Mouse (Mus musculus) limb, embryonic 13.5 days (tissue): ENCODE data around the gene Lgals3bp. TPM values are rescaled to one million over a fixed set of nuclear protein-coding genes. Genes with fewer than 3 reads are reported as not detected.
"Not testable (repeated sequence)": the region's sequence is repeated elsewhere in the genome, so short reads cannot be mapped to it uniquely, and the experiment has no call there.

Source experiments
- ATAC-seq: fragments of 200-750 bp; cut with Nextera tagmentation; 2 replicates; pipeline ENCODE4 v1.8.0; 2017; ENCODE audit warnings: low read depth, moderate number of reproducible peaks, moderate TSS enrichment; ENCODE audit not compliant: low FRiP score
- H3K27ac ChIP-seq: fragments of 300-500 bp; sonication (generic); 2 replicates; pipeline ENCODE4 v1.5.1; 2015; ENCODE audit warnings: inconsistent platforms, mild to moderate bottlenecking, moderate library complexity
- H3K27me3 ChIP-seq: fragments of 300-500 bp; sonication (generic); 2 replicates; pipeline ENCODE4 v1.6.1; 2015; ENCODE audit warnings: mild to moderate bottlenecking, inconsistent platforms
- H3K36me3 ChIP-seq: fragments of 300-500 bp; sonication (generic); 2 replicates; pipeline ENCODE4 v1.6.1; 2015; ENCODE audit warnings: inconsistent platforms, mild to moderate bottlenecking, moderate library complexity
- H3K4me1 ChIP-seq: fragments of 300-500 bp; sonication (generic); 2 replicates; pipeline ENCODE4 v1.6.1; 2015; ENCODE audit warnings: inconsistent platforms
- H3K4me2 ChIP-seq: fragments of 300-500 bp; sonication (generic); replicated peaks from 2 replicates; pipeline ENCODE4 v1.6.1; 2015; ENCODE audit warnings: inconsistent platforms, mild to moderate bottlenecking, moderate library complexity
- H3K4me3 ChIP-seq: fragments of 300-500 bp; sonication (generic); 2 replicates; pipeline ENCODE4 v1.5.1; 2015; ENCODE audit warnings: moderate library complexity, mild to moderate bottlenecking, inconsistent platforms
- H3K9ac ChIP-seq: fragments of 300-500 bp; sonication (generic); 2 replicates; pipeline ENCODE4 v1.6.1; 2015; ENCODE audit warnings: mild to moderate bottlenecking, inconsistent platforms
- H3K9me3 ChIP-seq: fragments of 300-500 bp; sonication (generic); 2 replicates; pipeline ENCODE4 v1.6.1; 2016; ENCODE audit warnings: inconsistent platforms
- WGBS: fragments of 180-500 bp; shearing (Covaris S2); methylation state at CpG from one replicate; pipeline ENCODE4 v1.1.7; 2015; 5-methylcytosine and 5-hydroxymethylcytosine counted together
- polyA plus RNA-seq: library from polyadenylated mRNA; unstranded; fragments of >200 nt; fragmentation: Nextera tagmentation; extraction: Ambion mirVana; gene quantifications from 2 replicates; pipeline ENCODE4 v1.2.1, GENCODE M21; 2015

Lgals3bp gene
- polyA plus RNA-seq, 1 experiment from 2014 or later = 7.3 TPM

GRCm38 (mm10) chr11:118393991-118394390, 7.9 kb downstream of the Lgals3bp start:
- 73% methylated on average over 5 of the region's 5 CpGs for WGBS
- Histone ChIP-seq H3K9me3 (peaks cover 8% of the 10 kb centered on the region; the same call in 1 of the 2 replicates), H3K36me3 (peaks cover 9% of the 10 kb centered on the region), H3K4me2 (no peak overlapping the region), H3K4me3 (no peak overlapping the region), H3K9ac (no peak overlapping the region), H3K4me1 (peaks cover 8% of the 10 kb centered on the region; the same call in 1 of the 2 replicates), H3K27ac (no peak overlapping the region), H3K27me3 (no peaks in the 10 kb centered on the region)
- ATAC-seq = no peak

GRCm38 (mm10) chr11:118387816-118388215, 14.1 kb downstream of the Lgals3bp start:
- H3K9ac ChIP-seq, H3K4me1 ChIP-seq, H3K36me3 ChIP-seq, H3K27me3 ChIP-seq, ATAC-seq, H3K4me2 ChIP-seq, H3K27ac ChIP-seq, H3K4me3 ChIP-seq, H3K9me3 ChIP-seq: not testable (repeated sequence)
- 93% methylated on average over 13 of the region's 13 CpGs for WGBS

DNA sequence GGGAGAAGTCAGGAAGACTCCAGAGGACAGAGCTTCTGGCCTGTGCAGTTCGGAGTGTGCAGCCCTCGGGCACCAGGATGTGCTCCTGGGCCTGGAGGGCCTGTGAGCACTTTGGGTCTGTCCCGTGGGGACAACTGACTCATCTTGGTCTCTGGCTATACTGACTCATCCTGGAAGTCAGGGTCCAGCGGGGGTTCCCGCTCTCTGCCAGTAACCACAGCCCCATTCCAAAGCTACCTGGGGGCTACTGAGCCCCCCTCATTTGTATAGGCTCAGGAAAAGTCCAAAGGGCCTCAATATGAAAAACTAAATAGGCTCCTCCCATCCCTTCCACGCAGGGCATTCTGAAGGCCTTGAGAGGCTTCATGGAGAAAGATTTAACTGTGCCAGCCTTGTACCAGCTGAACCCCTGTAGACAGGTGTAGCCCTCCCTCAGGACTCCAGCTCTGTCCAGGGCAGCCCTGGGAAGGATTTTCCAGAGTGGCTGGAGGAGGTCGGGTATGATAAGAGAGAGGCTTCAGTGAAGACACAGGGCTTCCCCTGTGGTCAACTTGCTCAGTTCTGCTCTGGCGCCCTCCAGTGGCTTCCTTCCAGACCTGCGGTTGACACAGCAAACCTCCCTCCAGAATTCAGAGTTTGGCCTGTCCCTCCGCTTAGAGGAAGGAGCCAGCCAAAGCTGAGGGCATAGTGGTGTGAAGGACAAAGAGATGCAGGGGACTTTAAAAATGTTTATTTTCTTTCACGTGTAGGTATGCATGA, 22.5 kb downstream of the Lgals3bp start:
- H3K36me3 ChIP-seq = no peaks in the 10 kb centered on the region
- H3K9ac ChIP-seq = peak overlapping the region; percentile 31; the same call in 1 of the 2 replicates
- no peaks in the 10 kb centered on the region for H3K27me3 ChIP-seq
- no peak overlapping the region for H3K4me3 ChIP-seq
- H3K27ac ChIP-seq = no peak overlapping the region
- peak; percentile 36; the same call in 1 of the 2 replicates for ATAC-seq
- WGBS = 45% methylated on average over 11 of the region's 11 CpGs
- H3K4me2 ChIP-seq = no peak overlapping the region
- no peaks in the 10 kb centered on the region for H3K9me3 ChIP-seq
- H3K4me1 ChIP-seq = peaks cover 23% of the 10 kb centered on the region

- Histone ChIP-seq H3K27ac (no peak overlapping the region), H3K27me3 (no peaks in the 10 kb centered on the region), H3K9ac (no peak overlapping the region), H3K4me1 (peaks cover 30% of the 10 kb centered on the region), H3K4me3 (no peak overlapping the region), H3K9me3 (no peaks in the 10 kb centered on the region), H3K4me2 (no peak overlapping the region), H3K36me3 (no peaks in the 10 kb centered on the region)
- WGBS = 81% methylated on average over 6 of the region's 6 CpGs
- no peak for ATAC-seq
These were observed 23.2 kb downstream of the Lgals3bp start for GRCm38 (mm10) chr11:118378656-118379055.

DNA sequence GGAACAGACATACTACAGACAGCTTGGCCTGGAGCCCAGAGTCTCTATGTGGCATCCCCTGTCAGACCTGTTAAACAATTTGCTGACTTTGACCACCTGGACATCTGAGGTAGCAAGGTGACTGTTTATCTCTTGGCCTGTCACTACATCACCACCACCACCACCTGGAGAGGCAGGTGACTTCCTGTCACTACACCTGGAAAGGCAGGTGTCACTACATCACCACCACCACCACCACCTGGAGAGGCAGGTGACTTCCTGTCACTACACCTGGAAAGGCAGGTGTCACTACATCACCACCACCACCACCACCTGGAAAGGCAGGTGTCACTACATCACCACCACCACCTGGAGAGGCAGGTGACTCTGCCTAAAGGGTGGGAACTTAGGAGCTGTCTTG, 25.6 kb downstream of the Lgals3bp start:
- not testable (repeated sequence) for H3K9me3 ChIP-seq, ATAC-seq, H3K4me3 ChIP-seq, H3K4me2 ChIP-seq, H3K9ac ChIP-seq, H3K36me3 ChIP-seq, H3K27me3 ChIP-seq, H3K27ac ChIP-seq
- peaks cover 52% of the 10 kb centered on the region for H3K4me1 ChIP-seq

- H3K36me3 ChIP-seq = no peaks in the 10 kb centered on the region
- peaks cover 55% of the 10 kb centered on the region for H3K4me1 ChIP-seq
- H3K4me3 ChIP-seq = no peak overlapping the region
- ATAC-seq = 0 out of 2 replicates have a peak, but pooled peaks have one; percentile 37
- WGBS = 73% methylated on average over 5 of the region's 5 CpGs
- H3K9ac ChIP-seq = no peak overlapping the region
- H3K27me3 ChIP-seq = no peaks in the 10 kb centered on the region
- no peak overlapping the region for H3K4me2 ChIP-seq
- no peaks in the 10 kb centered on the region for H3K9me3 ChIP-seq
- no peak overlapping the region for H3K27ac ChIP-seq
These were observed 26.0 kb downstream of the Lgals3bp start for GRCm38 (mm10) chr11:118375881-118376280.

GRCm38 (mm10) chr11:118375461-118375860, 26.4 kb downstream of the Lgals3bp start:
- Histone ChIP-seq H3K27me3 (no peaks in the 10 kb centered on the region), H3K4me2 (no peak overlapping the region), H3K9ac (no peak overlapping the region), H3K36me3 (no peaks in the 10 kb centered on the region), H3K9me3 (no peaks in the 10 kb centered on the region), H3K27ac (no peak overlapping the region), H3K4me1 (peaks cover 55% of the 10 kb centered on the region), H3K4me3 (no peak overlapping the region)
- ATAC-seq = no peak
- WGBS = 65% methylated on average over 8 of the region's 8 CpGs

GRCm38 (mm10) chr11:118375006-118375405, 26.9 kb downstream of the Lgals3bp start:
- H3K27me3 ChIP-seq = no peaks in the 10 kb centered on the region
- H3K9ac ChIP-seq = no peak overlapping the region
- H3K4me2 ChIP-seq = no peak overlapping the region
- no peak overlapping the region for H3K27ac ChIP-seq
- H3K9me3 ChIP-seq = no peaks in the 10 kb centered on the region
- ATAC-seq = no peak
- no peak overlapping the region for H3K4me3 ChIP-seq
- peaks cover 55% of the 10 kb centered on the region for H3K4me1 ChIP-seq
- no peaks in the 10 kb centered on the region for H3K36me3 ChIP-seq

DNA sequence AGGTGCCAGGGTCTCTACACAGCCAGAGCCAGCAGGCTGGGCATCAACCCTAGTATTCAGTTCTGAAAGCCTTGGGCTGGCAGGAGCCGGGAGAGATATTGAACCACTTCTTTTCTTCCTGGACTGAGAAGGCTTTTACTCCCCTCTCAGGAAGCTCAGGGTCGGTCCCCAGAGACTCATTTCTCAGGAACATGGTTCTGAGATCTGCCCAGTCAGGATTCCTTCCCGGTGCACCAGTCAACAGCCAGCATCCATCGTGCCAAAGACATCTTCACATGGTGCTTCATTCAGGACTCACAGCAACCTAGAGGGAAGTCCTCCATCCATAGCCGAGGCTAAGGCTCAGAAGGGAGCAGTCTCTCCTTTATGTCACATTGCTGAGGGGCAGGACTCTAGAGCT, 27.4 kb downstream of the Lgals3bp start:
- Histone ChIP-seq H3K27ac (no peak overlapping the region), H3K36me3 (no peaks in the 10 kb centered on the region), H3K4me3 (no peak overlapping the region), H3K4me1 (peaks cover 54% of the 10 kb centered on the region), H3K27me3 (no peaks in the 10 kb centered on the region), H3K9ac (no peak overlapping the region), H3K9me3 (no peaks in the 10 kb centered on the region), H3K4me2 (no peak overlapping the region)
- WGBS = 67% methylated on average over 5 of the region's 5 CpGs
- ATAC-seq = no peak

GRCm38 (mm10) chr11:118372641-118373040, 29.3 kb downstream of the Lgals3bp start:
- H3K36me3 ChIP-seq = no peaks in the 10 kb centered on the region
- 43% methylated on average over 7 of the region's 7 CpGs for WGBS
- no peak overlapping the region for H3K4me2 ChIP-seq
- H3K4me3 ChIP-seq = no peak overlapping the region
- no peaks in the 10 kb centered on the region for H3K9me3 ChIP-seq
- H3K27me3 ChIP-seq = no peaks in the 10 kb centered on the region
- peak overlapping the region; percentile 74 for H3K27ac ChIP-seq
- H3K9ac ChIP-seq = 0 out of 2 replicates have a peak overlapping the region, but pooled peaks have one; percentile 48
- no peak for ATAC-seq
- H3K4me1 ChIP-seq = peaks cover 50% of the 10 kb centered on the region

- no peak overlapping the region for H3K4me2 ChIP-seq
- H3K4me3 ChIP-seq = no peak overlapping the region
- H3K9me3 ChIP-seq = no peaks in the 10 kb centered on the region
- no peaks in the 10 kb centered on the region for H3K36me3 ChIP-seq
- H3K4me1 ChIP-seq = peaks cover 50% of the 10 kb centered on the region
- no peak for ATAC-seq
- H3K27ac ChIP-seq = peak overlapping the region; percentile 74; the same call in 1 of the 2 replicates
- 65% methylated on average over 7 of the region's 7 CpGs for WGBS
- no peaks in the 10 kb centered on the region for H3K27me3 ChIP-seq
- H3K9ac ChIP-seq = no peak overlapping the region
These were observed 30.0 kb downstream of the Lgals3bp start for GRCm38 (mm10) chr11:118371876-118372275.

DNA sequence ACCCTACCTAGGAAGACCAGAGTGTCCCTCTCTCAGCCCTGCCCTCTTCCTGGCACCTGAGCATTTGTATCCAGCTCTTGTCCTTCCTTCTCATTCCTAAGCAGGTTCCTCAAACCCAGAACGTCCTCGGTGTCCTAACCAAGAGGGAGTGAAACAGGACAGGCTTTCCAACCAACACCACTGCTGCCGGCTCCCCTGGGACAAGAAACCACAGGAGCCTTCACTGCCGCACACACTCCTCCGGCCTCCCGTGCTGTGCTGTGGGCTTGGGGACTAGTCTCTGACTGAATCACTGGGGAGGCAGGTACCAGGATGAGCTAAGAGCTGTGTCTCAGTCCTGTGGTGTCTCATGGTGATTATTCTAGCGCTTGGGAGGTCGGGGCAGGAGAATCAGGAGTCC, 32.2 kb downstream of the Lgals3bp start:
- ATAC-seq = no peak
- no peaks in the 10 kb centered on the region for H3K9me3 ChIP-seq
- H3K4me3 ChIP-seq = no peak overlapping the region
- no peaks in the 10 kb centered on the region for H3K36me3 ChIP-seq
- no peak overlapping the region for H3K27ac ChIP-seq
- H3K27me3 ChIP-seq = no peaks in the 10 kb centered on the region
- 71% methylated on average over 8 of the region's 8 CpGs for WGBS
- peaks cover 52% of the 10 kb centered on the region for H3K4me1 ChIP-seq
- H3K9ac ChIP-seq = no peak overlapping the region
- H3K4me2 ChIP-seq = no peak overlapping the region

GRCm38 (mm10) chr11:118369251-118369650, 32.6 kb downstream of the Lgals3bp start:
- Histone ChIP-seq H3K27ac (no peak overlapping the region), H3K36me3 (no peaks in the 10 kb centered on the region), H3K4me3 (no peak overlapping the region), H3K9ac (no peak overlapping the region), H3K27me3 (no peaks in the 10 kb centered on the region), H3K4me1 (peaks cover 52% of the 10 kb centered on the region), H3K4me2 (no peak overlapping the region), H3K9me3 (no peaks in the 10 kb centered on the region)
- WGBS = 83% methylated on average over 5 of the region's 5 CpGs
- no peak for ATAC-seq
